Mouse (Mus musculus) limb, embryonic 14.5 days (tissue): Measurements from ENCODE around the gene Ces2g. TPM values are rescaled to one million over a fixed set of nuclear protein-coding genes. Genes with fewer than 3 reads are reported as not detected.

ENCODE experiments used
- ATAC-seq: fragments of 200-750 bp; cut with Nextera tagmentation; 2 replicates; pipeline ENCODE4 v1.8.0; 2017; ENCODE audit warnings: low read depth, moderate number of reproducible peaks, moderate TSS enrichment; ENCODE audit not compliant: low FRiP score
- DNase-seq: peaks from one replicate; pipeline ENCODE4 v3.0.0-alpha.2; 2015; ENCODE audit warnings: low spot score
- H3K27ac ChIP-seq: fragments of 300-500 bp; sonication (generic); replicated peaks from 2 replicates; pipeline ENCODE4 v1.5.1; 2014; ENCODE audit warnings: low read depth, mild to moderate bottlenecking, low read length, moderate library complexity, mixed read lengths
- H3K27me3 ChIP-seq: fragments of 300-500 bp; sonication (generic); 2 replicates; pipeline ENCODE4 v1.6.1; 2014; ENCODE audit warnings: low read length, mixed read lengths; ENCODE audit not compliant: control insufficient read depth, insufficient read depth
- H3K36me3 ChIP-seq: fragments of 300-500 bp; sonication (generic); 2 replicates; pipeline ENCODE4 v1.6.1; 2014; ENCODE audit warnings: mild to moderate bottlenecking, low read length, moderate library complexity, mixed read lengths; ENCODE audit not compliant: control insufficient read depth, insufficient read depth
- H3K4me1 ChIP-seq: fragments of 300-500 bp; sonication (generic); 2 replicates; pipeline ENCODE4 v1.6.1; 2014; ENCODE audit warnings: antibody characterized with exemption, low read length, mixed read lengths; ENCODE audit not compliant: control insufficient read depth, insufficient read depth
- H3K4me2 ChIP-seq: fragments of 300-500 bp; sonication (generic); replicated peaks from 2 replicates; pipeline ENCODE4 v1.6.1; 2014; ENCODE audit warnings: low read depth, mild to moderate bottlenecking, low read length, moderate library complexity; ENCODE audit not compliant: severe bottlenecking
- H3K4me3 ChIP-seq: fragments of 300-500 bp; sonication (generic); replicated peaks from 2 replicates; pipeline ENCODE4 v1.5.1; 2014; ENCODE audit warnings: low read length
- H3K9ac ChIP-seq: fragments of 300-500 bp; sonication (generic); 2 replicates; pipeline ENCODE4 v1.6.1; 2014; ENCODE audit warnings: mild to moderate bottlenecking, low read depth, low read length, moderate library complexity; ENCODE audit not compliant: severe bottlenecking
- H3K9me3 ChIP-seq: fragments of 300-500 bp; sonication (generic); 2 replicates; pipeline ENCODE4 v1.6.1; 2016; ENCODE audit warnings: low read length; ENCODE audit not compliant: control insufficient read depth
- POLR2A ChIP-seq: fragments of 200-500 bp; IDR thresholded peaks from 2 replicates; pipeline ENCODE4 v1.8.0; 2012; ENCODE audit warnings: inconsistent platforms, mild to moderate bottlenecking, moderate library complexity, borderline replicate concordance; ENCODE audit not compliant: insufficient read depth, insufficient read length; ENCODE audit errors: extremely low read depth
- WGBS: fragments of 180-500 bp; shearing (Covaris S2); extraction: QIAGEN DNeasy Blood & Tissue Kit; methylation state at CpG from one replicate; pipeline ENCODE4 v1.1.7; 2014; 5-methylcytosine and 5-hydroxymethylcytosine counted together
- polyA plus RNA-seq, 2 experiments: library from polyadenylated mRNA; depleted of rRNA in 1 of 2; stranded (reverse) in 1 of 2; unstranded in 1 of 2; fragments of >200 nt; fragmentation: Nextera tagmentation in 1 of 2; extraction: Ambion mirVana in 1 of 2; gene quantifications; 2 replicates each; pipeline versions ENCODE4 v1.2.1 to v1.2.3; 2012 to 2014

Gene Ces2g
- polyA plus RNA-seq, 2 experiments: 1.9 to 3.5 TPM

GRCm38 (mm10) chr8:104998191-104998590 lies 36.7 kb downstream of the Ces2g start:
- Histone ChIP-seq H3K27me3 (no peaks in the 10 kb centered on the region), H3K9me3 (no peaks in the 10 kb centered on the region), H3K4me3 (no peak overlapping the region), H3K4me1 (no peaks in the 10 kb centered on the region), H3K36me3 (no peaks in the 10 kb centered on the region), H3K9ac (no peak overlapping the region), H3K27ac (no peak overlapping the region), H3K4me2 (no peak overlapping the region)
- ATAC-seq: no peak
- 75% methylated on average over 6 of the region's 6 CpGs for WGBS
- no peak for DNase-seq
- no peak for TF ChIP-seq POLR2A

DNA sequence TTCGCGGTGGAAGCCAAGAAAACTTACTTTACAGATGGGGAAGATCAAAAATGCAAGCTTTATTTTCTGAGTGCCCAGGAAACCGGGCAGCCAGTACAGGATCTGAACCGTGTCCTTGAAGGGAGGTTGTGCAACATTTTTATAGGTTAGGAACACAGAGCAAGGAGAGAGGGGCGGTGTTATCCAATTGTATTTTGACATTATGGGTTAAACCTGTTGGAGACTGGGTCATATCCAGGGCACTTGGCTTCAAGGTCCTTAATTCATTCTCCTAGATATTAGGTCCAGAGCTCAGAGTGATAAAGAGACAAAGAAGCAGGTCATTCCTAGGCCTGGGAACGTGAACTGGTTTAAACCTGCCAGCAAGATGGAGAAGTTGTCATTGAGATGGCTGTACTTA lies 37.7 kb downstream of the Ces2g start:
- no peaks in the 10 kb centered on the region for H3K9me3 ChIP-seq
- no peak overlapping the region for H3K4me3 ChIP-seq
- DNase-seq: no peak
- H3K27ac ChIP-seq: no peak overlapping the region
- no peaks in the 10 kb centered on the region for H3K4me1 ChIP-seq
- no peak for TF ChIP-seq POLR2A
- no peaks in the 10 kb centered on the region for H3K36me3 ChIP-seq
- H3K27me3 ChIP-seq: no peaks in the 10 kb centered on the region
- H3K4me2 ChIP-seq: no peak overlapping the region
- 83% methylated on average over 6 of the region's 6 CpGs for WGBS
- H3K9ac ChIP-seq: no peak overlapping the region
- no peak for ATAC-seq

DNA sequence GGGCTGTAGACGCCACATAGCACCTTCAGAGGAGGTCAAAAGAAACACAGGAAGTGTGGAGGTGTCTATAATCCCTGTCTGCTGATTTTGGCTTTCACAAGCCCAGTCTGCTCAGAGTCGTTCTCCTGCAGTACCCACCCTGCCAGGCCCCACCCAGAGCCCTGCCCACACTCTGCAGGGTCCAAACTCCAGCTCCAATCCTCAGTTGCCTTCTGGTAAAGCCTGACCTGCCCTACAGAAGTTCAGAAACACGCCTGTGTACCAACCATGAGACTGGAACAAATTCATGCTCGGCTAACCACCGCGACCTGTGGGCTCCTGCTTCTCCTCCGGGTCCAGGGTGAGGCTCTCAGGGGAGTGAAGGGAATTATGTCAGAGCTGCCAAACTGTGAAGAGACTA lies 39.1 kb downstream of the Ces2g start, which contains the start of gene Ces2h:
Ces2h (plus strand) TSS at position 268 of the 400 bp plus-strand sequence.
- no peaks in the 10 kb centered on the region for H3K4me1 ChIP-seq
- TF ChIP-seq POLR2A: no peak
- H3K27ac ChIP-seq: no peak within 1 kb of the TSS
- no peak within 1 kb of the TSS for H3K4me2 ChIP-seq
- no peaks in the 10 kb centered on the region for H3K27me3 ChIP-seq
- ATAC-seq (no peak), DNase-seq (no peak)
- WGBS: 84% methylated on average over 7 of the region's 7 CpGs
- no peaks in the 10 kb centered on the region for H3K9me3 ChIP-seq
- no peak within 1 kb of the TSS for H3K4me3 ChIP-seq
- no peak within 1 kb of the TSS for H3K9ac ChIP-seq
- no peaks in the 10 kb centered on the region for H3K36me3 ChIP-seq

- 91% methylated on average over 2 of the region's 2 CpGs for WGBS
- Histone ChIP-seq H3K9me3 (no peaks in the 10 kb centered on the region), H3K4me2 (no peak overlapping the region), H3K4me1 (no peaks in the 10 kb centered on the region), H3K36me3 (no peaks in the 10 kb centered on the region), H3K27ac (no peak overlapping the region), H3K27me3 (no peaks in the 10 kb centered on the region), H3K9ac (no peak overlapping the region), H3K4me3 (no peak overlapping the region)
- DNase-seq (no peak), ATAC-seq (no peak)
- no peak for TF ChIP-seq POLR2A
Measured at GRCm38 (mm10) chr8:105010000-105010399, 48.5 kb downstream of the Ces2g start.

DNA sequence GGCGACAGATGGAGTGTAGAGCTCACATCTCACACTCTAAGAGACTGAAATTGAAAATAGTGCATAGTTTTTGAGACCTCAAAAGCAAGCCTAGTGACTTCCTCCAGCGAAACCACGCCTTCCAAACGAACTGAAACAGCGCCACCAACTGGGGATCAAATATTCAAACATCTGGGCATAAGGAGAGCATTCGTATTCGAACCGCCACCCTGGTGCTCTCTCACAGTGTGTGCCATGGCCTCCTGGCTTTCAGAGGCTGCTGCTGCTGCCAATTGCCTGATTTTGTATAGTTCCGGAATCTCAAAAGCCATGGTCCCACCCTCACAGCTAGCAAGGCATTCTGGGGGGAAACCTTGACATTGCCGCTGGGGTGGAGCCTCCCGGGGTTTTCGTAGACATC lies 49.6 kb downstream of the Ces2g start:
- Histone ChIP-seq H3K27me3 (no peaks in the 10 kb centered on the region), H3K27ac (no peak overlapping the region), H3K9ac (no peak overlapping the region), H3K4me2 (no peak overlapping the region), H3K36me3 (no peaks in the 10 kb centered on the region), H3K9me3 (no peaks in the 10 kb centered on the region), H3K4me1 (no peaks in the 10 kb centered on the region), H3K4me3 (no peak overlapping the region)
- WGBS: 77% methylated on average over 12 of the region's 12 CpGs
- no peak for TF ChIP-seq POLR2A
- DNase-seq: no peak
- no peak for ATAC-seq

DNA sequence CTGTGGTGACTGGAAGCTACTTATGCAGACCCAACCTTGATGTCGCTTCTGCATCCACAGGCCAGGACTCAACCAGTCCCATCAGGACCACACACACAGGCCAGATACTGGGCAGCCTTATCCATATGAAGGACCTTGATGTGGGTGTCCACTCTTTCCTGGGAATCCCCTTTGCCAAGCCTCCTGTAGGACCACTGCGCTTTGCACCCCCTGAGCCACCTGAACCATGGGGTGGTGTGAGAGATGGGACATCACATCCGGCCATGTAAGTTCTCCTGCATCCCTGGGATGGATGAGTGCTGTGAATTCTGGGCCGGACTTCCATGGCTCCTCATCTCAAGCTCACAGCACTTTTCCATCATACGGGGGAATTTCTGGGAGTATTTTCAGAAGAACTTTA lies 52.9 kb downstream of the Ces2g start:
- ATAC-seq (no peak), DNase-seq (no peak)

More for the DNA sequence above, 52.9 kb downstream of the Ces2g start:
- 86% methylated on average over 5 of the region's 5 CpGs for WGBS
- Histone ChIP-seq H3K36me3 (no peaks in the 10 kb centered on the region), H3K4me3 (no peak overlapping the region), H3K27ac (no peak overlapping the region), H3K4me1 (no peaks in the 10 kb centered on the region), H3K9me3 (no peaks in the 10 kb centered on the region), H3K9ac (no peak overlapping the region), H3K4me2 (no peak overlapping the region), H3K27me3 (no peaks in the 10 kb centered on the region)
- TF ChIP-seq POLR2A: no peak

Other genes with a start within 250 kb of the Ces2g start
- 0.03 and 0.20 TPM in 2 replicates for gene Ces2a, start 227.7 kb upstream of the Ces2g start, polyA plus RNA-seq (2012; rRNA removed)
- not detected in 2 replicates for gene Ces2a, start 227.7 kb upstream of the Ces2g start, polyA plus RNA-seq (2014; fragmentation: Nextera tagmentation; extraction: Ambion mirVana)
- 0.13 and 0.14 TPM in 2 replicates for gene Ces2b, start 130.1 kb upstream of the Ces2g start, polyA plus RNA-seq (2012; rRNA removed)
- 0.15 and 0.22 TPM in 2 replicates for gene Ces2b, start 130.1 kb upstream of the Ces2g start, polyA plus RNA-seq (2014; fragmentation: Nextera tagmentation; extraction: Ambion mirVana)
- 0.03 TPM in 1 of 2 replicates, not detected in the other for gene Ces2c, start 114.7 kb upstream of the Ces2g start, polyA plus RNA-seq (2012; rRNA removed)
- gene Ces2c, start 114.7 kb upstream of the Ces2g start, polyA plus RNA-seq (2014; fragmentation: Nextera tagmentation; extraction: Ambion mirVana): not detected in 2 replicates
- gene Ces2e, start 35.5 kb upstream of the Ces2g start, polyA plus RNA-seq (2012; rRNA removed): 0.25 and 0.26 TPM in 2 replicates
- gene Ces2e, start 35.5 kb upstream of the Ces2g start, polyA plus RNA-seq (2014; fragmentation: Nextera tagmentation; extraction: Ambion mirVana): 0.10 and 0.22 TPM in 2 replicates
- 0.26 and 0.29 TPM in 2 replicates for gene Ces2f, start 14.4 kb upstream of the Ces2g start, polyA plus RNA-seq (2012; rRNA removed)
- gene Ces2f, start 14.4 kb upstream of the Ces2g start, polyA plus RNA-seq (2014; fragmentation: Nextera tagmentation; extraction: Ambion mirVana): 0.14 and 0.39 TPM in 2 replicates
- not detected in 2 replicates for gene Ces2h, start 39.1 kb downstream of the Ces2g start, polyA plus RNA-seq (2012; rRNA removed)
- gene Ces2h, start 39.1 kb downstream of the Ces2g start, polyA plus RNA-seq (2014; fragmentation: Nextera tagmentation; extraction: Ambion mirVana): not detected in 2 replicates
- not detected in 2 replicates for gene Ces3a, start 86.9 kb downstream of the Ces2g start, polyA plus RNA-seq (2012; rRNA removed)
- not detected in 2 replicates for gene Ces3a, start 86.9 kb downstream of the Ces2g start, polyA plus RNA-seq (2014; fragmentation: Nextera tagmentation; extraction: Ambion mirVana)
- not detected in 2 replicates for gene Ces3b, start 122.0 kb downstream of the Ces2g start, polyA plus RNA-seq (2012; rRNA removed)
- gene Ces3b, start 122.0 kb downstream of the Ces2g start, polyA plus RNA-seq (2014; fragmentation: Nextera tagmentation; extraction: Ambion mirVana): not detected in 2 replicates
- gene Ces4a, start 170.1 kb downstream of the Ces2g start, polyA plus RNA-seq (2012; rRNA removed): 0.05 TPM in 1 of 2 replicates, not detected in the other
- not detected in 2 replicates for gene Ces4a, start 170.1 kb downstream of the Ces2g start, polyA plus RNA-seq (2014; fragmentation: Nextera tagmentation; extraction: Ambion mirVana)
- gene Cbfb, start 209.0 kb downstream of the Ces2g start, polyA plus RNA-seq (2012; rRNA removed): 75.2 and 82.4 TPM in 2 replicates
- gene Cbfb, start 209.0 kb downstream of the Ces2g start, polyA plus RNA-seq (2014; fragmentation: Nextera tagmentation; extraction: Ambion mirVana): 101 and 119 TPM in 2 replicates